Mouse (Mus musculus): Measurements from ENCODE around the gene Fmo3.

The Fmo3 gene

GRCm38 (mm10) chr1:162984428-162984827, at the start of gene Fmo3:
Gene Fmo3, minus strand, starts transcription at chr1:162984528.
- DNase-seq = no peak

DNA sequence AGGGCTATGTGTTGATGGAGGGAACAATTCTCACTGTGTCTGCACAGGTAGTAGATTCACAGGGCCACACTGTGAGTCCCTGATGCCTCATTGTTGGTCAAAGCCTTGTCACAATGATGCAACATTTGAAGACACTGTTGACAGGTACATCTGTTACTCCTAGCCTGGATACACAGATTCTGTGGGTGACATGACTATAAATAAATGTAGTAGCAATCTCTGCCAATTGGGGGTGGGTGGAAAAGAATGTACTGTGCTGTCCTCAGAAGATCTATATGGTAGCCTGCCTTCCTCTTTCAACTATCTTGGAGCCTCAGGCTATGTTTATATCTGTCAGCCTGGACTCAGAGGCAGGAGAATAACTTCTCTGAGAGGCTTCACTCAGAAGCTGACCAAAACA, 38.7 kb upstream of the Fmo3 start:
- no peak for DNase-seq

- DNase-seq = no peak
Measured at GRCm38 (mm10) chr1:163009220-163009619, 24.9 kb upstream of the Fmo3 start.

DNA sequence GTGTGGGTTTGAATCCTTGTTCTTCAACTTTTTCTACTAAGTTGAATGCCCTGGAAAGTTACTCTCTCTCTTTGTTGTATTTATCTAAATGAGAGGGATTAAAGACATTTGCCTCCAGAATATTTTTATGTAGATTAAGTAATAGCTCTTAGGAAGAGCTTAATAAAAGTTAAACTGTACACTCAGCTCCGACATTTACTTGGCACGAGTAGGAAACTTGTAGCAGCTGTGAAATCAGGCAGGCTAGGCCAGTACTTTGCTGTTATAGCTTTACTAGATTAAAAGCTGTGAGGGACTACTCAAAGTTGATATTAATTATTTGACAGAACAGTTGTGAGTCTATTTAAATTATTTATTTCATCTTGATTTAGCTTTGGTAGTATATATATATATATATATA, 19.2 kb upstream of the Fmo3 start:
- no peak for DNase-seq

DNA sequence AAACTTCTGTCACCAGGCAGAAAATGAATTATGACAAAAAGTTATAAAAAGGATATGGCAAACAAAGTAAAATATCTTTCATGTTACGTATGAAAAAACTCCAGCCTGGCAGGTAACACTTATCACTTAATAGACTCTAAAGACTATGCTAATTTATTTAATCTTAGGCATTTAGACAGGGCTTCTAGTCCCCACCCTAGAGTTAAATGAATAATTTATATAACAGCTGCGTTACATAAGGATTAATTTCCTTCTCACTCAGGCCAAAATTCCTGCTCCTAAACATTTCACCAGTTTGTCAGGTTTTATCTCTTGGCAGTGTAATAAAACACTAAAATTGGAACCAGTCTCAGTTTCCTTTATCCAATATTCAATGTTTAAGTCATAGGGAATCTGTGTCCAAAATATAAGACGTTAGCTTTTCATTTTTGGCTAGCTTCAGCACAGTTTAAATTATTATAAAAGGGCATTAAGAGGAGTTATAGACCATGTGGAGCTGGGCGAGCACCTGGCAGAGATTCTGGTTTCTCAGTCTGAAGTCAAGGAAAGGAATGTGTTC, 17.0 kb upstream of the Fmo3 start:
- DNase-seq = no peak

- DNase-seq = no peak
Measured at GRCm38 (mm10) chr1:162987546-162987945, 3.2 kb upstream of the Fmo3 start.

GRCm38 (mm10) chr1:162986777-162987176, 2.4 kb upstream of the Fmo3 start:
- no peak for DNase-seq

DNA sequence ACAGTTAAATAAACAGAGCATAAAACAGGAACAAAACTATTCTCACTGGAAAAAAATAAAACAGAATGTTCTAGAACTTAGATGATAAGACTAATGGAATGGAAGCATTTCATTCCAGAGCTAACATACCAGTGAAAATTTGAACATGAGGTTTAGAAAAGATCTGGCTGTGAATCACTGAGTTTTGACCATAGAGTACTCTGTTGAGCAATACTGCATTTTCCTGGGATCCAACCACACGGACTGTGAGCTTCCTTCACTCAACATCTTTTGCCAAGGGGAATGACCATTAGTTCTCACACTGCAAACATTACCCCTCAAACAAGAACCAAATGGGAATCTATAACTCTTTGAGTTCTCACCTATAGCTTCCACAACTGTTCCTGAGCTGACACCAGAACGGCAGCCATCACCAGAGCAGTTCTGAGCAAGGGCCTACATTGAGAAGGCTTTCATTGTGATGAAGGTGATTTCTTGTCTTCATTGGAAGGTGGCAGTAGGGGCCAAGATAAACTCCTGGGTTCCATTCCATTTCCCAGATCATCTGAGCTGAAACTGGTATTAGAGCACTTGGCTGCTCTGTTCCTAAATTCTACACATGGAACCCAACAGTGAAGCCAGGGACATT, 1.9 kb upstream of the Fmo3 start:
- no peak for DNase-seq

- DNase-seq = no peak
Measured at GRCm38 (mm10) chr1:162963556-162963955, 20.8 kb downstream of the Fmo3 start.

- DNase-seq = no peak
Measured at GRCm38 (mm10) chr1:162957422-162957821, 26.9 kb downstream of the Fmo3 start.

DNA sequence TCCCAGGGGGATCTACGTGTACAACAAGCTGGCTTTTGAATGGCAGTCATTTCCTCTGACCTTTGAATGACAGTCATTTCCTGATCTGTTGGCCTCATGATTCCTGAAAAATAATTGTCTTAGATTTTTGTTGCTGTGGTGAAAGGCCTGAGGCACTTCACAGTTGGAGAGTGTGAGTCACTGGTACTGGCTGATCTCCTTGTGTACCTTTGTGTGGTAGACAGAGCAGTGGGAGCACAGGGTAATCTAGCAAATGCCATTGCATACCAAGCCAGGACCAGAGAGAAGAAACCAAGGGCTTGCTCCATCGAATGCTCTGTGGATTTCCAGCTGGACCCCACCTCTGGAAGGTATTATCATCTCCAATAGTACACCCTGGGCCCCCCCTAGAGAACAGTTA, 31.2 kb downstream of the Fmo3 start:
- no peak for DNase-seq

GRCm38 (mm10) chr1:162949763-162950162, 34.6 kb downstream of the Fmo3 start:
- no peak for DNase-seq

DNA sequence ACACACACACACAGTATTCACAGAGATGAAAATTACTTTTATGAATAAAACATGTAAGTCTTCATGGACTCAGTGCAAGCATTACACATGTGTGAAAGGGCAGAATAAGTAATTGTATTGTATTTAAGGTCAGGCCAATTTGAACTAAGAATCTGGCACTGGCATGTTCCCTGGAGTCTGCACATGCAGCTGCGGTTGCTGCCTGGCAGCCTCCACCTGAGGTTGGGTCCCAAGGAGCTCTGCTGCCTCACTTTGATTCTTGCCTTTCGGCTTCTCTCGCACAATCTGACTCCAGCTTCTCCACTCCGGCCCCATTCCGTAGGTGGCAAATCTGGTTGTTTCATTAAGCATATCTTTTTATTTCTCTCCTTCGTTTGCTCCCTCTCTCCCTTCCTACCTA, 36.4 kb downstream of the Fmo3 start:
- DNase-seq = no peak

GRCm38 (mm10) chr1:162946837-162947558, 37.3 kb downstream of the Fmo3 start:
- DNase-seq = no peak

GRCm38 (mm10) chr1:162943700-162944099, 40.6 kb downstream of the Fmo3 start:
- no peak for DNase-seq

DNA sequence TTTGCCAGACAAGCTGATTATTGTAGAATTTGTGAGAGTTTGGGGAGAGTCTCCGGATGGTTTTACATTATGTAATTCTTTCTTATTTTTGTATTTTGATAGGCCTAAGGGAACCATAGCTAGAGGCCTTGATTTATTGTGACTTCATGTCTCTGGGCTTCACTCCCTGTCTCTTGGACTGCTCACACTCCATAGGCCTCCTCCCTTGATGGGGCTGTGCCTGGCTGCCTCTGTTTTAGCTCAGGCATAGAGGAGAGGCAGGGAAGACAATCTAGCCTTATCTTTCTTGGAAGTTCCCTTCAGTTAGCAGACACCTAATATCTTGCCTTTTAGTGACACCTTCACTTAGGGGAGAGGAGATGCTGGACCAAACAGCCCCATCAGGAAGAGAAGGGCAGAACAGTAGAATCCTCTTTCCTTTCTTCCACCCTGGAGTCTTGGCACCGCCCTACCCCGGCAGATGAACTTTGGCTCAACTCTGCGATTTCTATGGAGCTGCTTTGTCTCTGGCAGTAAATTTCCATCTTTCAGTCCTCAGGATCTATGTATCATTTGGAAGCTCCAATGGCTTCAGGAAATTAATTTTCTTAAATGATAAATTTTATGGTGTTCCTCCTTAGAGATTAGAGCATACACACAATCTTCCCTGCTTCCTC, 45.5 kb downstream of the Fmo3 start:
- DNase-seq = no peak

DNA sequence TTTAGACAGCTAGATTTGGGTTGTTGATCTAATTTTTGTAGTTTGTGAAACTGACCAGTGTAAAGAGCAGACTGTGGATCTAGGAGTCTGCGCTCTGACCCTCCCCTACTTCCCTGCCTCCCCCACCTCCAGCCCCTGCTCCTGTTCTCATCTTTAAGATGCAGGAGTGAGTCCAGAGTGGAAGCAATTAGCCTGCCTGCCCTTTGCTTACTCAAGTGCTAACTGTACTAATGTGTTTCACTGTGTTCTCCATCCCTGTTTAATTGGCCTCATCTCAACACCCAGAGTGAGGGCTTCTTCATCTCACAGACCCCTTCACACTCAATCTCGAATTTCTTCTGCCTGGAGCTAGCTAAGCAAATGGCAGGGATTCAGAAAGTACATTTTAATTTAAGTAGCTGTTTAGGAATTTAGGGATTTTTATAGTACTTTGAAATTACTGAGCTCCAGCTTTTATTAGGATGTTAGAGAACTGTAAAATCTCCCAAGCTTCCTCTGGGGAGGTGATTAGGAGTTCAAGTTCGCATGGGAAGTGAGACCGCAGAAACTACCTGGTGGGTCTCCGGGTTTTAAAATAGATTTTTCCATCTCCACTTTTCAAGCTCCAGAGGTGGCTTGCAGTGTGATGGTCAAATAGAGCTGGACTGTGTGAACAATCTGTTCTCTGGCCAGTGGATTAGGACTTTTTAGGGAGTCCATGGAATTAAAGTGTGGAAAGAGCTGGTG, 46.2 kb downstream of the Fmo3 start:
- no peak for DNase-seq

GRCm38 (mm10) chr1:162937415-162937814, 46.9 kb downstream of the Fmo3 start, which contains the start of gene Fmo6:
Gene Fmo6, minus strand, starts transcription at chr1:162937515.
- no peak for DNase-seq

GRCm38 (mm10) chr1:162934374-162935012, 49.8 kb downstream of the Fmo3 start:
- no peak for DNase-seq

DNA sequence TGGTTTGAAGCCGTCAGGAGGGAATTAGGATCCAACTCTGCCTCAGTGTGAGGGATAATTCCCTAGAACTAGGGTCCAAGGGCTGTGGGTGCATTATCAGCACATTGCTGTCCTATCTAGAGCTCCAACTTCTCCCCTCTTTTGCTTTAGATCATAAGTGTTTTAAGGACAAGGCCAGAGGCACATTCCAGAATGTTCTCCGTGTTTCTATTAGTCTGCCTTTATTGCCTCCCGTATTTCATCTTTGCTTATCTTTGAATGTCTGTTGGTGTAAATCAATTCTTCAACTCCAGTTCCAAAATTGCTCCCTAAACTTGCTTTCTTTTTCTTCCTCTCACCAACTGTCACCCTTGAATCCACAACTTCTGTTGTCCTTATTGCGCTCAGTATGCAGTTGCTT, 51.9 kb downstream of the Fmo3 start:
- no peak for DNase-seq

DNA sequence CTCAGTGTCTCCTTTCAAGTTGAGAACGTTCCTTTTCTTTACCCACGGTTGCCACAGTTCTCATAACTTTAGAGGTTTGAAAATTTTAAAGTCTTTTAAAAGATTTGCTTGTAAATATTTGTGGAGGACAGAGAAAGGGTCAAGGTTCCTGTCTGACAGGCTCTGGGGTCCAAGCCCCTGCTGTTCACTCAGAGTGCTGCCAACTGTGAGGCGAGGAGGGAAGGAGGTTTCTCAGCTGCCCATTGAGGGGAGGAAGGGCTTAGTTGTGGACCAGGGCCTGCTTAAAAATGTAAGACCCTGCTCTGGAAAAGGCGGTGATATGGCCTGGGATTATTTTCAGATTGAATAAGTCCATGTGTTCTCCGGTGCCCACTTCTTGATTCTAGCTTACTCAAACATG, 52.4 kb downstream of the Fmo3 start:
- no peak for DNase-seq

DNA sequence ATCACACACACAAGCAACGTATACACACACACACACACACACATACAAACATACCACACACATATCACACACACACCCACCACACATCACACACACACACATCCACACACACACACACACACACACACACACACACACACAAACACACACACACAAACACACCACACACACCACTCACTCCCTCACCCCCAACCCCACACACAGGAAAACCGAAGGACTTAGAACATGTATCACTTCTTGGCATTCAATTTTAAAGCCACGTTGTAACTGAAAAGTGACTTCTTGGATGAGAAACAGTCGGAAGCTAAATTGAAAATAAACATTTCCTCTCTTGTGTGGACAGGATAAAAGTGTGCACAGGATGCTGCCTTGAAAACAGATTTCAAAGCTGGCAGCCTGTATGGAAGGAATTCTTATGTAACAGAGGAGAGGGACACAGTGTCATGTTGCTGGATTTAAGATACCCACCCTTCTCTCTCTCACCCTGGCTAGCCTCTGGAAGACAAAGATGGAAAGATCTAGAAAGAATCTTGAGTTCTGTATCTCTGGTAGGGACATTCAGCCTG, 52.9 kb downstream of the Fmo3 start:
- no peak for DNase-seq
